Mouse (Mus musculus) heart, embryonic 14.5 days (tissue): Measurements from ENCODE around the gene Olfr873. TPM values are rescaled to one million over a fixed set of nuclear protein-coding genes. Genes with fewer than 3 reads are reported as not detected.
"Not testable (repeated sequence)": the region's sequence is repeated elsewhere in the genome, so short reads cannot be mapped to it uniquely, and the experiment has no call there.

ENCODE experiments used
- ATAC-seq: fragments of 200-750 bp; cut with Nextera tagmentation; 2 replicates; pipeline ENCODE4 v1.8.0; 2017; ENCODE audit warnings: low read depth, moderate TSS enrichment; ENCODE audit not compliant: insufficient number of reproducible peaks, insufficient read depth, low FRiP score
- H3K27ac ChIP-seq, 2 experiments: fragments of 200-500 bp in 1 of 2; fragments of 300-500 bp in 1 of 2; sonication (generic) in 1 of 2; replicated peaks in 1 of 2; 2 replicates each; pipeline ENCODE4 v1.5.1; 2012 to 2014; ENCODE audit warnings: low read depth in 2 of 2, low read length in 2 of 2, control low read depth in 1 of 2, mild to moderate bottlenecking in 1 of 2, mixed read lengths in 1 of 2; ENCODE audit not compliant: control insufficient read depth in 1 of 2, insufficient read depth in 1 of 2
- H3K27me3 ChIP-seq: fragments of 300-500 bp; sonication (generic); 2 replicates; pipeline ENCODE4 v1.6.1; 2014; ENCODE audit warnings: mild to moderate bottlenecking, low read length, control low read depth; ENCODE audit not compliant: control insufficient read depth, insufficient read depth
- H3K36me3 ChIP-seq: fragments of 300-500 bp; sonication (generic); 2 replicates; pipeline ENCODE4 v1.6.1; 2014; ENCODE audit warnings: mild to moderate bottlenecking, control low read depth, low read length, mixed read lengths; ENCODE audit not compliant: control insufficient read depth, insufficient read depth
- H3K4me1 ChIP-seq, 2 experiments: fragments of 200-500 bp in 1 of 2; fragments of 300-500 bp in 1 of 2; sonication (generic) in 1 of 2; 2 replicates each; pipeline ENCODE4 v1.6.1; 2012 to 2014; ENCODE audit warnings: low read length in 2 of 2, control low read depth in 1 of 2, mixed read lengths in 1 of 2; ENCODE audit not compliant: control insufficient read depth in 2 of 2, insufficient read depth in 2 of 2
- H3K4me2 ChIP-seq: fragments of 300-500 bp; sonication (generic); 2 replicates; pipeline ENCODE4 v1.6.1; 2014; ENCODE audit warnings: mild to moderate bottlenecking, low read length
- H3K4me3 ChIP-seq, 2 experiments: fragments of 200-500 bp in 1 of 2; fragments of 300-500 bp in 1 of 2; sonication (generic) in 1 of 2; 2 replicates each; pipeline ENCODE4 v1.5.1; 2012 to 2014; ENCODE audit warnings: low read length in 2 of 2, mild to moderate bottlenecking in 2 of 2, control low read depth in 1 of 2, low read depth in 1 of 2, moderate library complexity in 1 of 2; ENCODE audit not compliant: control insufficient read depth in 1 of 2, insufficient read depth in 1 of 2
- H3K9ac ChIP-seq: fragments of 300-500 bp; sonication (generic); 2 replicates; pipeline ENCODE4 v1.6.1; 2014; ENCODE audit warnings: mild to moderate bottlenecking, low read length
- H3K9me3 ChIP-seq: fragments of 300-500 bp; sonication (generic); 2 replicates; pipeline ENCODE4 v1.6.1; 2016; ENCODE audit warnings: low read length, control low read depth; ENCODE audit not compliant: control insufficient read depth
- WGBS: fragments of 180-500 bp; shearing (Covaris S2); extraction: QIAGEN DNeasy Blood & Tissue Kit; methylation state at CpG from one replicate; pipeline ENCODE4 v1.1.7; 2014; 5-methylcytosine and 5-hydroxymethylcytosine counted together
- polyA plus RNA-seq: library from polyadenylated mRNA; unstranded; fragments of >200 nt; fragmentation: Nextera tagmentation; extraction: Ambion mirVana; gene quantifications from 2 replicates; pipeline ENCODE4 v1.2.1, GENCODE M21; 2014

Olfr873 gene
- polyA plus RNA-seq = not detected in 2 replicates

- 69% methylated on average over 1 of the region's 1 CpGs for WGBS
- no peaks in the 10 kb centered on the region for H3K4me1 ChIP-seq
- no peak within 1 kb of the TSS for H3K4me3 ChIP-seq
- H3K36me3 ChIP-seq = no peaks in the 10 kb centered on the region
- ATAC-seq = no peak
- no peak within 1 kb of the TSS for H3K27ac ChIP-seq
- no peaks in the 10 kb centered on the region for H3K9me3 ChIP-seq
- H3K9ac ChIP-seq = no peak within 1 kb of the TSS
- no peak within 1 kb of the TSS for H3K4me2 ChIP-seq
- no peaks in the 10 kb centered on the region for H3K27me3 ChIP-seq
Measured at GRCm38 (mm10) chr9:20298232-20298631, at the start of gene Olfr873. Olfr873 (plus strand) TSS chr9:20298532.

DNA sequence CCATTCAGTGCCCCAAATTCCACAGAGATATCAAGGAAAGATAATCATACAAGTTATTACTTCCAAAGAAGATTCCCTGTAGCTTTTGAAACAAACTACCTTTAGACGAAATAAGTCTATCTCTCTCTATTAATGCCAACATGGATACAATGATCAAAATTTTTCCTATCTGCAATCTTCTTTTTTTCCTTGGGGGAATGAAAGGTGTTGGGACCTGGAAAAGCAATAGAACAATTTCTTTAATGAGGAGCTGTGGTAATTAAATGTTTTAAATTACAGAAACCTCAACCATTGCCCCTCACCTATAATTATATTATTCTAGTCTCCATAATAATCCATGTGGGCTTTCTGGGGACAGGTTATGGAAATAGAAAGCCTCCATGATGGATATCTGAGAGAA lies 16.3 kb upstream of the Olfr873 start, which contains the start of gene Olfr39:
Olfr39 (plus strand) TSS at position 301 of the 400 bp plus-strand sequence.
- no peaks in the 10 kb centered on the region for H3K27me3 ChIP-seq
- no peak within 1 kb of the TSS for H3K27ac ChIP-seq
- H3K4me1 ChIP-seq = no peaks in the 10 kb centered on the region
- ATAC-seq = no peak
- WGBS = 67% methylated on average over 1 of the region's 1 CpGs
- H3K36me3 ChIP-seq = no peaks in the 10 kb centered on the region
- H3K9ac ChIP-seq = no peak within 1 kb of the TSS
- no peaks in the 10 kb centered on the region for H3K9me3 ChIP-seq
- no peak within 1 kb of the TSS for H3K4me3 ChIP-seq
- no peak within 1 kb of the TSS for H3K4me2 ChIP-seq

GRCm38 (mm10) chr9:20295562-20295961 lies 2.8 kb upstream of the Olfr873 start:
- not testable (repeated sequence) for H3K4me1 ChIP-seq, H3K9ac ChIP-seq, H3K4me3 ChIP-seq, H3K27me3 ChIP-seq, H3K27ac ChIP-seq, ATAC-seq, H3K9me3 ChIP-seq, H3K36me3 ChIP-seq, H3K4me2 ChIP-seq
- WGBS = 74% methylated on average over 5 of the region's 5 CpGs

DNA sequence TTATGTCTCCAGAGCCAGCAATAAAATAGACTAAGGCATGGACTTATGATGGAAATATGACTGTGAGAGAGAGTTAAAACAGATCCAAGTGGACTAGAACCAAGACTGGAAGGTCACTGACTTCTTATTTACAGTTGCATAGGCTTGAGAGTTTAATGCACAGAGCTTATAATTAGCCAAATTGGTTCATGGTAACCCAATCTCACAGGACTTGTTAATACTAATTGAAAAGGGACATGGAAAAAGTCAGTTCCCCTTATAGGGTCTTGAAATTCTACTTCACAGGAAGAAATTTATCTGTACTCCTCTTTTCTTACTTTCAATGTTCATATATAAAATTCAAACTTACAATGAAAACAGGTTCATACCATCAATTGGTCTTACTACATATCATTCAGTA lies 37.7 kb downstream of the Olfr873 start, which contains the start of gene Olfr18:
Olfr18 (minus strand) TSS at position 101 of the 400 bp plus-strand sequence.
- H3K9ac ChIP-seq = no peak within 1 kb of the TSS
- H3K36me3 ChIP-seq = no peaks in the 10 kb centered on the region
- no peak within 1 kb of the TSS for H3K4me3 ChIP-seq
- H3K27me3 ChIP-seq = no peaks in the 10 kb centered on the region
- no peak within 1 kb of the TSS for H3K4me2 ChIP-seq
- no peaks in the 10 kb centered on the region for H3K4me1 ChIP-seq
- no peak for ATAC-seq
- no peak within 1 kb of the TSS for H3K27ac ChIP-seq
- H3K9me3 ChIP-seq = no peaks in the 10 kb centered on the region

GRCm38 (mm10) chr9:20348501-20348900 lies 50.2 kb downstream of the Olfr873 start:
- H3K4me2 ChIP-seq = no peak overlapping the region
- no peak overlapping the region for H3K4me3 ChIP-seq
- WGBS = 78% methylated on average over 4 of the region's 4 CpGs
- peaks cover 36% of the 10 kb centered on the region for H3K36me3 ChIP-seq
- peaks cover 14% of the 10 kb centered on the region for H3K9me3 ChIP-seq
- H3K9ac ChIP-seq = no peak overlapping the region
- H3K27me3 ChIP-seq = no peaks in the 10 kb centered on the region
- no peak for ATAC-seq
- H3K27ac ChIP-seq = no peak overlapping the region
- no peaks in the 10 kb centered on the region for H3K4me1 ChIP-seq

Other genes with a start within 250 kb of the Olfr873 start
- not detected in 2 replicates for gene Olfr867, start 241.0 kb upstream of the Olfr873 start, polyA plus RNA-seq
- gene Olfr868, start 199.9 kb upstream of the Olfr873 start, polyA plus RNA-seq = not detected in 2 replicates
- gene Olfr869, start 169.5 kb upstream of the Olfr873 start, polyA plus RNA-seq = not detected in 2 replicates
- gene Olfr870, start 124.5 kb upstream of the Olfr873 start, polyA plus RNA-seq = not detected in 2 replicates
- not detected in 2 replicates for gene Olfr871, start 86.3 kb upstream of the Olfr873 start, polyA plus RNA-seq
- not detected in 2 replicates for gene Olfr872, start 61.4 kb upstream of the Olfr873 start, polyA plus RNA-seq
- 0.19 TPM in 1 of 2 replicates, not detected in the other for gene Olfr39, start 16.2 kb upstream of the Olfr873 start, polyA plus RNA-seq
- gene Olfr18, start 37.6 kb downstream of the Olfr873 start, polyA plus RNA-seq = not detected in 2 replicates
- gene Zfp560, start 86.6 kb downstream of the Olfr873 start, polyA plus RNA-seq = 38.7 and 40.5 TPM in 2 replicates
- gene Zfp26, start 161.6 kb downstream of the Olfr873 start, polyA plus RNA-seq = 14.0 and 15.4 TPM in 2 replicates
- 13.4 and 15.7 TPM in 2 replicates for gene Zfp426, start 194.2 kb downstream of the Olfr873 start, polyA plus RNA-seq
- 43.5 and 48.8 TPM in 2 replicates for gene Zfp266, start 222.9 kb downstream of the Olfr873 start, polyA plus RNA-seq